Mouse (Mus musculus): ENCODE data around the gene Atp6ap1l. TPM values are rescaled to one million over a fixed set of nuclear protein-coding genes. Genes with fewer than 3 reads are reported as not detected.

The Atp6ap1l gene
- polyA plus RNA-seq, 1 experiment from 2014 or later: not detected

- no peak overlapping the region for H3K27ac ChIP-seq (ENCODE audit: low read length)
- H3K9me3 ChIP-seq (ENCODE audit: control insufficient read depth, low read depth, low read length): no peaks in the 10 kb centered on the region
- H3K4me1 ChIP-seq (ENCODE audit: control insufficient read depth, insufficient read depth, low read length): no peaks in the 10 kb centered on the region
- H3K9ac ChIP-seq (replicated peaks; ENCODE audit: low read depth, low read length): no peak overlapping the region
- WGBS: 51% methylated on average over 4 of the region's 4 CpGs
- H3K36me3 ChIP-seq (ENCODE audit: control insufficient read depth, insufficient read depth, low read length): no peaks in the 10 kb centered on the region
- H3K27me3 ChIP-seq (ENCODE audit: control insufficient read depth, insufficient read depth, low read length): no peaks in the 10 kb centered on the region
- H3K4me2 ChIP-seq (replicated peaks; ENCODE audit: low read depth, low read length): no peak overlapping the region
- no peak for ATAC-seq (ENCODE audit: insufficient number of reproducible peaks, insufficient read depth, low FRiP score, low read depth)
- H3K4me3 ChIP-seq (ENCODE audit: low read depth, low read length): no peak overlapping the region
Measured at GRCm38 (mm10) chr13:90871579-90871978, 33.6 kb downstream of the Atp6ap1l start.

GRCm38 (mm10) chr13:90869157-90869556 is 36.0 kb downstream of the Atp6ap1l start:
- no peak overlapping the region for H3K4me2 ChIP-seq (replicated peaks; ENCODE audit: low read depth, low read length)
- WGBS: 26% methylated on average over 4 of the region's 4 CpGs
- no peaks in the 10 kb centered on the region for H3K9me3 ChIP-seq (ENCODE audit: control insufficient read depth, low read depth, low read length)

DNA sequence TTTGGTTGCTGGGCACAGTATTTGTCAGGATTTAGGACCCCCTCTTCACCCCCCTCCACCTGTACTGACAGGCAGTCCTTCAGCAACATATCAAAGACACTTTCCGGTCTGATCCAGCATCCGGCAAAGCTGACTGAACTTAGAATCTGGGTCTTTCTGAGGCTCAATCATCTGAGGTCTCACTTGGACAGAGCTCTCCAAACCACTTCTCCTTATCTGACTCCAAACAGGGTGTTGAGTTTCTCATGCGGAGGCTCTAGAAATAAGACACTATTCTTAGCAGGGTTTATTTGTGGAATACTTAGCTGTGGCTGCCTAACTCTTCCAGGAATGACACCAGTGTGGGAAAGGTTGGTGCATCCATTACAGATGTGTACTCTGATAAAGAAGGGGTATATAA is 43.0 kb downstream of the Atp6ap1l start:
- WGBS: 65% methylated on average over 3 of the region's 3 CpGs

More at GRCm38 (mm10) chr13:90869157-90869556, 36.0 kb downstream of the Atp6ap1l start:
- no peak overlapping the region for H3K27ac ChIP-seq (ENCODE audit: low read length)
- H3K9ac ChIP-seq (replicated peaks; ENCODE audit: low read depth, low read length): no peak overlapping the region
- ATAC-seq (ENCODE audit: insufficient number of reproducible peaks, insufficient read depth, low FRiP score, low read depth): peak; percentile 58; the same call in 1 of the 2 replicates
- H3K27me3 ChIP-seq (ENCODE audit: control insufficient read depth, insufficient read depth, low read length): no peaks in the 10 kb centered on the region
- H3K36me3 ChIP-seq (ENCODE audit: control insufficient read depth, insufficient read depth, low read length): no peaks in the 10 kb centered on the region
- H3K4me1 ChIP-seq (ENCODE audit: control insufficient read depth, insufficient read depth, low read length): no peaks in the 10 kb centered on the region
- no peak overlapping the region for H3K4me3 ChIP-seq (ENCODE audit: low read depth, low read length)

DNA sequence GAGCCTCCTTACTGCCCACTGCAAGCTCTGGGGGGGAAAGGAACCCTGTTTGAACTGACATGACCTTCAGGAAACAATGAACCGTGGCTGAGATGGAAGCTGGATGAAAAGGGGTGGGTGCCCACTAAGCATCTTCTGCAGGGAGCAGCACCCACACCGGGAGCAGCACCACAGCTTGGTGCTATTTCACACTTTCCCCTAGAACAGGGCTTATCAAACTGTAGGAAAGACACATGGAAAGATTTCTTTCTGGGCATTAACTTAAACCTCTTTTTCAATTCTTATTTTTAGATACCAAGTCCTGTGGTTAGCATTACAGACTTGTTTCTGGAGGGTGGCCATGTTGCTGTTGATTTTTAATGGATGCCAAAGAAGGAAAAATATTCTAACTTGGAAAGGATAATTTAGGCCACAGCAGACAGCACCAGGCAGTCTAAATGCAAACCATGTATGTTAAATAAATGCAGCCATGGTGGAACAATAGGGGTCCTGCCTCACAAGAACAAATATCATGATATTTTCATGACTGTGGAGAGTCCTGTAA is 44.2 kb downstream of the Atp6ap1l start:
- 49% methylated on average over 2 of the region's 2 CpGs for WGBS

More for the DNA sequence above, 43.0 kb downstream of the Atp6ap1l start:
- Histone ChIP-seq H3K27ac (ENCODE audit: low read length) (no peak overlapping the region), H3K4me2 (replicated peaks; ENCODE audit: low read depth, low read length) (no peak overlapping the region), H3K9ac (replicated peaks; ENCODE audit: low read depth, low read length) (no peak overlapping the region), H3K27me3 (ENCODE audit: control insufficient read depth, insufficient read depth, low read length) (no peaks in the 10 kb centered on the region), H3K4me1 (ENCODE audit: control insufficient read depth, insufficient read depth, low read length) (no peaks in the 10 kb centered on the region), H3K36me3 (ENCODE audit: control insufficient read depth, insufficient read depth, low read length) (no peaks in the 10 kb centered on the region), H3K4me3 (ENCODE audit: low read depth, low read length) (no peak overlapping the region), H3K9me3 (ENCODE audit: control insufficient read depth, low read depth, low read length) (no peaks in the 10 kb centered on the region)
- ATAC-seq (ENCODE audit: insufficient number of reproducible peaks, insufficient read depth, low FRiP score, low read depth): no peak

GRCm38 (mm10) chr13:90852727-90853630 is 52.2 kb downstream of the Atp6ap1l start:
- no peak for ATAC-seq (ENCODE audit: insufficient number of reproducible peaks, insufficient read depth, low FRiP score, low read depth)
- no peaks in the 10 kb centered on the region for H3K9me3 ChIP-seq (ENCODE audit: control insufficient read depth, low read depth, low read length)
- WGBS: 81% methylated on average over 5 of the region's 5 CpGs
- H3K36me3 ChIP-seq (ENCODE audit: control insufficient read depth, insufficient read depth, low read length): no peaks in the 10 kb centered on the region
- no peaks in the 10 kb centered on the region for H3K4me1 ChIP-seq (ENCODE audit: control insufficient read depth, insufficient read depth, low read length)
- no peak overlapping the region for H3K27ac ChIP-seq (ENCODE audit: low read length)
- no peak overlapping the region for H3K9ac ChIP-seq (replicated peaks; ENCODE audit: low read depth, low read length)
- H3K27me3 ChIP-seq (ENCODE audit: control insufficient read depth, insufficient read depth, low read length): no peaks in the 10 kb centered on the region
- no peak overlapping the region for H3K4me3 ChIP-seq (ENCODE audit: low read depth, low read length)
- no peak overlapping the region for H3K4me2 ChIP-seq (replicated peaks; ENCODE audit: low read depth, low read length)

More for the DNA sequence above, 44.2 kb downstream of the Atp6ap1l start:
- Histone ChIP-seq H3K36me3 (ENCODE audit: control insufficient read depth, insufficient read depth, low read length) (no peaks in the 10 kb centered on the region), H3K4me3 (ENCODE audit: low read depth, low read length) (no peak overlapping the region), H3K9me3 (ENCODE audit: control insufficient read depth, low read depth, low read length) (no peaks in the 10 kb centered on the region), H3K27ac (ENCODE audit: low read length) (no peak overlapping the region), H3K4me2 (replicated peaks; ENCODE audit: low read depth, low read length) (no peak overlapping the region), H3K27me3 (ENCODE audit: control insufficient read depth, insufficient read depth, low read length) (no peaks in the 10 kb centered on the region), H3K9ac (replicated peaks; ENCODE audit: low read depth, low read length) (no peak overlapping the region), H3K4me1 (ENCODE audit: control insufficient read depth, insufficient read depth, low read length) (no peaks in the 10 kb centered on the region)
- ATAC-seq (ENCODE audit: insufficient number of reproducible peaks, insufficient read depth, low FRiP score, low read depth): no peak

DNA sequence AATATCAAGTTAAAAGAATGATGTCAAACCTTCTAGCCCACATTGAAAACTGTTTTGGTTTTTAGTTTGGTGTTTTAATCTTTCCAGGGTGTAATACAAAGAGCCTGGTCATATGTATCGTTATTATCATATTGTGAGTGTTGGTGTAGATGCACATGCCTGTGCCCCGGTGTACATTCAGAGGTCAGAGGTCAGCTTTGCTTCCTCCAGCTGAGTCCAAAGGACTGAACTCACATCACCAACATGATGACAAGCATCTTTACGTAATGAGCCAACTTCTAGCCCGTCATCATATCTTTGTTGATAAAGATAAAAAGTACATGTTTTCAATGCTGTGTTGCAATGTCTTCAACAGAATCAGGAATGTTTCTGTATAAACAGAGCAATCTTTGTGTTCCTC is 53.4 kb downstream of the Atp6ap1l start:
- WGBS: 78% methylated on average over 4 of the region's 4 CpGs
- no peaks in the 10 kb centered on the region for H3K27me3 ChIP-seq (ENCODE audit: control insufficient read depth, insufficient read depth, low read length)

GRCm38 (mm10) chr13:90844191-90844590 is 61.0 kb downstream of the Atp6ap1l start:
- H3K4me1 ChIP-seq (ENCODE audit: control insufficient read depth, insufficient read depth, low read length): no peaks in the 10 kb centered on the region
- H3K9ac ChIP-seq (replicated peaks; ENCODE audit: low read depth, low read length): no peak overlapping the region
- no peaks in the 10 kb centered on the region for H3K36me3 ChIP-seq (ENCODE audit: control insufficient read depth, insufficient read depth, low read length)
- H3K27ac ChIP-seq (ENCODE audit: low read length): no peak overlapping the region
- no peaks in the 10 kb centered on the region for H3K27me3 ChIP-seq (ENCODE audit: control insufficient read depth, insufficient read depth, low read length)
- no peak overlapping the region for H3K4me3 ChIP-seq (ENCODE audit: low read depth, low read length)
- no peak overlapping the region for H3K4me2 ChIP-seq (replicated peaks; ENCODE audit: low read depth, low read length)
- H3K9me3 ChIP-seq (ENCODE audit: control insufficient read depth, low read depth, low read length): no peaks in the 10 kb centered on the region
- no peak for ATAC-seq (ENCODE audit: insufficient number of reproducible peaks, insufficient read depth, low FRiP score, low read depth)

More for the DNA sequence above, 53.4 kb downstream of the Atp6ap1l start:
- Histone ChIP-seq H3K4me3 (ENCODE audit: low read depth, low read length) (no peak overlapping the region), H3K9ac (replicated peaks; ENCODE audit: low read depth, low read length) (no peak overlapping the region), H3K4me2 (replicated peaks; ENCODE audit: low read depth, low read length) (no peak overlapping the region), H3K36me3 (ENCODE audit: control insufficient read depth, insufficient read depth, low read length) (no peaks in the 10 kb centered on the region), H3K9me3 (ENCODE audit: control insufficient read depth, low read depth, low read length) (no peaks in the 10 kb centered on the region), H3K4me1 (ENCODE audit: control insufficient read depth, insufficient read depth, low read length) (no peaks in the 10 kb centered on the region), H3K27ac (ENCODE audit: low read length) (no peak overlapping the region)
- no peak for ATAC-seq (ENCODE audit: insufficient number of reproducible peaks, insufficient read depth, low FRiP score, low read depth)

DNA sequence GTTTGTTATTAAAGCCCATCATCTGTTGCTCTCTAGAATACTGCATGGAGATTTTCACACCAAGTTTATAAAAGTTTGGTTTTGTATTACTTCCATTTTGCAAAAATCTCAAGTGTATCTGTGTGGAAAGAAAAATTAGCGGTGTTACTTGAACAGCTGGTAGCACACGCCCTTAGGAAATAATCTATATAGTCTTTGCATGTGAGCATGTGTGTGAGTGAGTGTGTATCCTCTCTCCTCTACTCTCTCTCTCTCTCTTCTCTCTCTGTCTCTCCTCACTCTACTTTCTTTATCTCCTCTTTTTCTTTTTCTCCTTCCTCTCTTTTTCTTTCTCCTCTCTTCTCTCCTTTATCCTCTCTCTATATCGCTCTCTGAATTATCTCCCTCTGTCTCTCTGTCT is 61.7 kb downstream of the Atp6ap1l start:
- ATAC-seq (ENCODE audit: insufficient number of reproducible peaks, insufficient read depth, low FRiP score, low read depth): no peak
- H3K4me2 ChIP-seq (replicated peaks; ENCODE audit: low read depth, low read length): no peak overlapping the region
- no peaks in the 10 kb centered on the region for H3K4me1 ChIP-seq (ENCODE audit: control insufficient read depth, insufficient read depth, low read length)
- no peaks in the 10 kb centered on the region for H3K36me3 ChIP-seq (ENCODE audit: control insufficient read depth, insufficient read depth, low read length)
- H3K4me3 ChIP-seq (ENCODE audit: low read depth, low read length): no peak overlapping the region
- H3K9ac ChIP-seq (replicated peaks; ENCODE audit: low read depth, low read length): no peak overlapping the region
- H3K27ac ChIP-seq (ENCODE audit: low read length): no peak overlapping the region
- no peaks in the 10 kb centered on the region for H3K9me3 ChIP-seq (ENCODE audit: control insufficient read depth, low read depth, low read length)
- no peaks in the 10 kb centered on the region for H3K27me3 ChIP-seq (ENCODE audit: control insufficient read depth, insufficient read depth, low read length)
- WGBS: 92% methylated on average over 3 of the region's 3 CpGs
